Mouse (Mus musculus) intestine, embryonic 16.5 days (tissue): ENCODE data around the gene Olfr56. TPM values are rescaled to one million over a fixed set of nuclear protein-coding genes. Genes with fewer than 3 reads are reported as not detected.

Experiments
- ATAC-seq: fragments of 200-750 bp; cut with Nextera tagmentation; 2 replicates; pipeline ENCODE4 v1.8.0; 2017; ENCODE audit warnings: moderate TSS enrichment, moderate library complexity
- H3K27ac ChIP-seq: fragments of 300-500 bp; sonication (generic); 2 replicates; pipeline ENCODE4 v1.5.1; 2014; ENCODE audit warnings: mild to moderate bottlenecking, low read length
- H3K27me3 ChIP-seq: fragments of 300-500 bp; sonication (generic); replicated peaks from 2 replicates; pipeline ENCODE4 v1.6.1; 2014; ENCODE audit warnings: low read length, control low read depth, mixed read lengths; ENCODE audit not compliant: control insufficient read depth, insufficient read depth
- H3K36me3 ChIP-seq: fragments of 300-500 bp; sonication (generic); 2 replicates; pipeline ENCODE4 v1.6.1; 2014; ENCODE audit warnings: low read length, control low read depth; ENCODE audit not compliant: control insufficient read depth, insufficient read depth
- H3K4me1 ChIP-seq: fragments of 300-500 bp; sonication (generic); 2 replicates; pipeline ENCODE4 v1.6.1; 2014; ENCODE audit warnings: low read length, control low read depth, mixed read lengths; ENCODE audit not compliant: control insufficient read depth, insufficient read depth
- H3K4me2 ChIP-seq: fragments of 300-500 bp; sonication (generic); 2 replicates; pipeline ENCODE4 v1.6.1; 2014; ENCODE audit warnings: low read depth, low read length, control low read depth
- H3K4me3 ChIP-seq: fragments of 300-500 bp; sonication (generic); 2 replicates; pipeline ENCODE4 v1.5.1; 2014; ENCODE audit warnings: mild to moderate bottlenecking, low read length
- H3K9ac ChIP-seq: fragments of 300-500 bp; sonication (generic); 2 replicates; pipeline ENCODE4 v1.6.1; 2014; ENCODE audit warnings: low read depth, low read length
- H3K9me3 ChIP-seq: fragments of 300-500 bp; sonication (generic); 2 replicates; pipeline ENCODE4 v1.6.1; 2016; ENCODE audit warnings: low read length, control low read depth; ENCODE audit not compliant: control insufficient read depth
- WGBS: fragments of 180-500 bp; shearing (Covaris S2); extraction: QIAGEN DNeasy Blood & Tissue Kit; methylation state at CpG from one replicate; pipeline ENCODE4 v1.1.7; 2014; 5-methylcytosine and 5-hydroxymethylcytosine counted together
- polyA plus RNA-seq: library from polyadenylated mRNA; unstranded; fragments of >200 nt; fragmentation: Nextera tagmentation; extraction: Ambion mirVana; gene quantifications from 2 replicates; pipeline ENCODE4 v1.2.1, GENCODE M21; 2015

Olfr56 gene
- polyA plus RNA-seq, 1 experiment from 2014 or later = 0.10 TPM

DNA sequence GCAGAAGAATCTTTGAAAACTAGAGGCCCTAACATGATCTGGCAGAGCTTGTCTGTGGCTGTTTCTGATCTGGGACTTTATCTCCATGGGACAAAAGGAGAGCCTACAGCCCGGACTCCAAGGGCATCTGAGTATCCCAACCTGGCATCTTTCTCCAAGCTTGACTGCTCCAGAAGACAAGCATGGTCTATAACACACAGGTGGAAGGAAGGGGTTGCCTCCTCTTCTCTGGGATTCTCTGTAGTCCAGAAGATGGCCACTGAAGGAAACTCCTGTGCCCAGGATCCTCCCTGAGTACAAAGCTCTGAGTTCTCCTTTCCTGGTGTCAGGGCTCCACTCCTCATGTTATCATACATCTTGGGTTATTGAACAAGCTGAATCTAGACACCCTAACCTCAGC is 101.9 kb downstream of the Olfr56 start:
- Histone ChIP-seq H3K4me1 (peaks cover 7% of the 10 kb centered on the region; the same call in 1 of the 2 replicates), H3K9ac (no peak overlapping the region), H3K36me3 (no peaks in the 10 kb centered on the region), H3K27ac (no peak overlapping the region), H3K4me2 (no peak overlapping the region), H3K27me3 (no peaks in the 10 kb centered on the region), H3K4me3 (no peak overlapping the region), H3K9me3 (no peaks in the 10 kb centered on the region)
- no peak for ATAC-seq
- 78% methylated on average over 1 of the region's 1 CpGs for WGBS

GRCm38 (mm10) chr11:49081356-49081755 is 102.7 kb downstream of the Olfr56 start:
- H3K36me3 ChIP-seq = no peaks in the 10 kb centered on the region
- H3K4me2 ChIP-seq = no peak overlapping the region
- no peaks in the 10 kb centered on the region for H3K9me3 ChIP-seq
- no peaks in the 10 kb centered on the region for H3K27me3 ChIP-seq
- peaks cover 7% of the 10 kb centered on the region; the same call in 1 of the 2 replicates for H3K4me1 ChIP-seq
- 75% methylated on average over 4 of the region's 4 CpGs for WGBS
- H3K4me3 ChIP-seq = no peak overlapping the region
- ATAC-seq = no peak
- no peak overlapping the region for H3K9ac ChIP-seq
- no peak overlapping the region for H3K27ac ChIP-seq

DNA sequence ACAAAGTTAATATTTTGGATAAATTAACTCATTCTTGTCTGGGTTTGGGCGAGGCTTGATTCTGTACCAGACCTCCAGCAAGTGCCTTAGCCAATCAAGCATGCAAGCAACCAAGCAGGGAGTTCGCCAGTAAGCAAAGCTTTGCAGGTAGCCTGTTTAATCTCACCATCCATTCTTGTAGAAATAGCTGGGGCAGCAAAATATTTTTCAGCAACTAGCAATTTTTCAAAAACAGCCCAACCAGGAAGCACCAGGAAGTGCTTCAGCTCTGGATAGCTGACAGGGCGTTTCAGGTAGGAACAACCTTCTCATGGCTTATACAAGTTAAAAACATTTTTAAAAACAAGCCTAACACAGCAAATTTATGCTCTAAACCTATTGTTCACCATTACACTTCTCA is 103.2 kb downstream of the Olfr56 start:
- Histone ChIP-seq H3K27ac (no peak overlapping the region), H3K36me3 (no peaks in the 10 kb centered on the region), H3K4me2 (no peak overlapping the region), H3K9me3 (no peaks in the 10 kb centered on the region), H3K27me3 (no peaks in the 10 kb centered on the region), H3K4me3 (no peak overlapping the region), H3K9ac (no peak overlapping the region), H3K4me1 (peaks cover 7% of the 10 kb centered on the region; the same call in 1 of the 2 replicates)
- WGBS = 73% methylated on average over 3 of the region's 3 CpGs
- ATAC-seq = no peak

- WGBS = 89% methylated on average over 1 of the region's 1 CpGs
- H3K9ac ChIP-seq = no peak overlapping the region
- no peaks in the 10 kb centered on the region for H3K9me3 ChIP-seq
- H3K4me2 ChIP-seq = no peak overlapping the region
- no peak overlapping the region for H3K27ac ChIP-seq
- no peak for ATAC-seq
- H3K36me3 ChIP-seq = no peaks in the 10 kb centered on the region
- H3K4me3 ChIP-seq = no peak overlapping the region
- H3K27me3 ChIP-seq = no peaks in the 10 kb centered on the region
- H3K4me1 ChIP-seq = peaks cover 12% of the 10 kb centered on the region
These were observed 104.5 kb downstream of the Olfr56 start for GRCm38 (mm10) chr11:49083146-49083545.

- Histone ChIP-seq H3K9ac (no peak overlapping the region), H3K27ac (no peak overlapping the region), H3K4me3 (no peak overlapping the region), H3K9me3 (no peaks in the 10 kb centered on the region), H3K4me1 (peaks cover 18% of the 10 kb centered on the region), H3K27me3 (no peaks in the 10 kb centered on the region), H3K4me2 (no peak overlapping the region), H3K36me3 (no peaks in the 10 kb centered on the region)
- 73% methylated on average over 3 of the region's 3 CpGs for WGBS
- ATAC-seq = no peak
These were observed 105.1 kb downstream of the Olfr56 start for GRCm38 (mm10) chr11:49083808-49084207.

DNA sequence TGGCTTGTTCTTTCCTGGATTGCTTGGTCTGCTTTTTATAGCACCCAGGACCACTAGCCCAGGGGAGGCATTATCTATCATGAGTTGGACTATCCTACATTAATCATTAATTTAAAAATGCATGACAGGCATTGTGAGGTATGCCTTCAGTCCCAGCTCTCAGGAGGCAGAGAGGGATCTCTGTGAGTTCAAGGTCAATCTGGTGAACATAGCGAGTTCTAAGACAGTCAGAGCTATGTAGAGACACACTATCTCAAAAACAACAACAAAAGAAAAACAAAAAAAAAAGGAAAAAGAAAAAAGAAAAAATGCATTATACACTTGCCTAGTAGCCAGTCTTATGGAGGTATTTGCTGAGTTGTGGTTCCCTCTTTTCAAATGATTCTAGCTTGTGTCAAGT is 105.7 kb downstream of the Olfr56 start:
- Histone ChIP-seq H3K27me3 (no peaks in the 10 kb centered on the region), H3K4me1 (peaks cover 18% of the 10 kb centered on the region), H3K4me3 (no peak overlapping the region), H3K9ac (no peak overlapping the region), H3K4me2 (no peak overlapping the region), H3K9me3 (no peaks in the 10 kb centered on the region), H3K27ac (no peak overlapping the region), H3K36me3 (no peaks in the 10 kb centered on the region)
- no peak for ATAC-seq
- 65% methylated on average over 1 of the region's 1 CpGs for WGBS

DNA sequence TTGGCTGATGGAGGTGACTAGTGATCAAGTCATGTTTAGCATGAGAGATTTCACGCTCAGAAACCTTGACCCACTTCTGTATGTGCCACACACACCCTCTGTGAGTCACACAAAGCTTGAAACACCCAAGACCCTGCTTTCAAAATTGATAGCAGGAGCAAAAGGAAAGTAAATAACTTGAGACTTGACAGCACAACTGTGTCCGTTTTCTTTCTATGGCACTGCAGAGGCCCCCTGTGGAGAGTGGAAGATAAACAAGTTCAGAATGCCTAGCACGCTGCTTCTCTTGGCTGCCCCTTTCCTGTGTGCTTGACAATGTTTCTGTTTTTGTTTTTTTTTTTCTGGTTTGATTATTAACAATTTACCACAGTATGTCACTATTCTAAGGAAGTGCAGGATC is 106.2 kb downstream of the Olfr56 start:
- H3K4me3 ChIP-seq = no peak overlapping the region
- no peak for ATAC-seq
- no peaks in the 10 kb centered on the region for H3K9me3 ChIP-seq
- H3K9ac ChIP-seq = no peak overlapping the region
- H3K36me3 ChIP-seq = no peaks in the 10 kb centered on the region
- no peak overlapping the region for H3K27ac ChIP-seq
- WGBS = 29% methylated on average over 3 of the region's 3 CpGs
- H3K4me1 ChIP-seq = peaks cover 18% of the 10 kb centered on the region
- H3K4me2 ChIP-seq = no peak overlapping the region
- no peaks in the 10 kb centered on the region for H3K27me3 ChIP-seq

- ATAC-seq = no peak
- no peak overlapping the region for H3K4me3 ChIP-seq
- H3K27ac ChIP-seq = no peak overlapping the region
- no peaks in the 10 kb centered on the region for H3K36me3 ChIP-seq
- 68% methylated on average over 6 of the region's 6 CpGs for WGBS
- H3K4me1 ChIP-seq = peaks cover 16% of the 10 kb centered on the region
- no peaks in the 10 kb centered on the region for H3K9me3 ChIP-seq
- peak overlapping the region; percentile 21; the same call in 1 of the 2 replicates for H3K4me2 ChIP-seq
- H3K9ac ChIP-seq = no peak overlapping the region
- H3K27me3 ChIP-seq = no peaks in the 10 kb centered on the region
These were observed 108.2 kb downstream of the Olfr56 start for GRCm38 (mm10) chr11:49086858-49087361.

- Histone ChIP-seq H3K4me3 (peak overlapping the region; percentile 11), H3K36me3 (no peaks in the 10 kb centered on the region), H3K4me2 (peak overlapping the region; percentile 39), H3K27me3 (no peaks in the 10 kb centered on the region), H3K9ac (peak overlapping the region; percentile 29; the same call in 1 of the 2 replicates), H3K4me1 (peaks cover 16% of the 10 kb centered on the region), H3K9me3 (no peaks in the 10 kb centered on the region), H3K27ac (peak overlapping the region; percentile 28; the same call in 1 of the 2 replicates)
- ATAC-seq = peak; percentile 66
- 31% methylated on average over 22 of the region's 22 CpGs for WGBS
These were observed 109.3 kb downstream of the Olfr56 start for GRCm38 (mm10) chr11:49087830-49088616.
